Mouse (Mus musculus) brain, adult 10 weeks (tissue): ENCODE results near the gene Arpp21. TPM values are rescaled to one million over a fixed set of nuclear protein-coding genes. Genes with fewer than 3 reads are reported as not detected.

Source experiments
- polyA plus RNA-seq: library from polyadenylated mRNA; stranded (reverse); fragments of 350-450 nt; fragmentation: Illumina TruSeq; extraction: RNeasy Lipid Tissue Mini Kit (QIAGEN cat#74804); gene quantifications from one replicate; pipeline ENCODE4 v1.2.3, GENCODE M21; 2015; ENCODE audit warnings: low read depth, low replicate concordance

Gene Arpp21
- 480 TPM for polyA plus RNA-seq

GRCm38 (mm10) chr9:112235696-112236397 is at the start of gene Arpp21:
Arpp21 (minus strand) TSS chr9:112235938.

